Mouse (Mus musculus): ENCODE measurements around the gene Lgals3.

Gene Lgals3

GRCm38 (mm10) chr14:47419723-47420276, 52.2 kb downstream of the Lgals3 start:
- DNase-seq (ENCODE audit: extremely low read depth, insufficient read length, low spot score), result no peak

GRCm38 (mm10) chr14:47421606-47422005, 54.1 kb downstream of the Lgals3 start:
- DNase-seq (ENCODE audit: extremely low read depth, insufficient read length, low spot score), result no peak

GRCm38 (mm10) chr14:47422466-47422865, 54.9 kb downstream of the Lgals3 start:
- no peak for DNase-seq (ENCODE audit: extremely low read depth, insufficient read length, low spot score)

- DNase-seq (ENCODE audit: extremely low read depth, insufficient read length, low spot score), result no peak
These were observed 65.4 kb downstream of the Lgals3 start for GRCm38 (mm10) chr14:47432987-47433386.

All from 3134 (cell line).